Mouse (Mus musculus): ENCODE data around the gene Setd2.

DNA sequence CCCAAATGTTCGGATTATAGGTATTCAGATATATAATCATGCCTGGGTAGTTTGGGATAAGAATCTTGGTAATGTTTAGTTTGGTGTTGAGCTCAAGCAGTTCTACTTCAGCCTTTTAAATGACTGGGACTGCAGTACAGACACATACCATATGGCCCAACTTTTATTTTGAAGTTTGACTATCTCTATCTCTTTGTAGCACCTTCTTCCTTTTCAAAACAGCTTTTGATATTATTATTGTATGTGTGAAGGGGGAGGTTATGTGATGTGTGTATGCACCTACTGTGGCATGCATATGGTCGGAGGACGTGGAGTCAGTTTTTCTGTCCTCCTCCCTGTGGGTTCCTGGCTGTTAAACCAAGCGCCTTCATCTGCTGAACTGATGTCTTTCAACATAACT lies 9.6 kb downstream of the Setd2 start:
- no peak for TF ChIP-seq POLR2A (IDR thresholded peaks at IDR 0.05; ENCODE audit: borderline replicate concordance, insufficient read depth, low read length)
- TF ChIP-seq CTCF (IDR thresholded peaks at IDR 0.05; ENCODE audit: borderline replicate concordance, insufficient read depth, low read depth, low read length), result no peak
